Mouse (Mus musculus) CH12.LX (cell line): ENCODE measurements around the gene D630023F18Rik. TPM values are rescaled to one million over a fixed set of nuclear protein-coding genes. Genes with fewer than 3 reads are reported as not detected.

Source experiments
- DNase-seq: peaks from one replicate; pipeline ENCODE4 v3.0.0-alpha.2; 2013; ENCODE audit errors: extremely low read depth
- H3K27ac ChIP-seq: 2 replicates; pipeline ENCODE4 v1.5.1; 2012; ENCODE audit warnings: low read depth, mild to moderate bottlenecking, control low read depth, moderate library complexity; ENCODE audit not compliant: insufficient read depth
- H3K27me3 ChIP-seq: replicated peaks from 2 replicates; pipeline ENCODE3; 2012; ENCODE audit warnings: inconsistent platforms
- H3K36me3 ChIP-seq, 2 experiments: replicated peaks in 1 of 2; 2 replicates each; pipeline versions ENCODE3 to v1.6.1; 2012; ENCODE audit warnings: inconsistent platforms in 1 of 2, low read length in 1 of 2, mild to moderate bottlenecking in 1 of 2, mixed read lengths in 1 of 2, moderate library complexity in 1 of 2; ENCODE audit not compliant: control insufficient read depth in 1 of 2, insufficient read depth in 1 of 2
- H3K4me1 ChIP-seq, 2 experiments: 2 replicates each; pipeline ENCODE4 v1.6.1; 2012; ENCODE audit warnings: inconsistent platforms in 1 of 2, moderate library complexity in 1 of 2; ENCODE audit not compliant: insufficient read depth in 2 of 2, control insufficient read depth in 1 of 2
- H3K4me2 ChIP-seq: 2 replicates; pipeline ENCODE4 v1.6.1; 2012; ENCODE audit warnings: low read depth, mild to moderate bottlenecking, control low read depth; ENCODE audit not compliant: poor library complexity, insufficient read depth, severe bottlenecking
- H3K4me3 ChIP-seq, 3 experiments: fragments of 150-350 bp in 1 of 3; sonication (generic) in 1 of 3; replicated peaks in 1 of 3; 2 replicates each; pipeline versions ENCODE3 to v1.5.1; 2011 to 2012; ENCODE audit warnings: low read depth in 2 of 3, low read length in 2 of 3, mild to moderate bottlenecking in 2 of 3, moderate library complexity in 2 of 3, control low read depth in 1 of 3, improper control_type of control experiment in 1 of 3, inconsistent platforms in 1 of 3, mixed read lengths in 1 of 3; ENCODE audit not compliant: poor library complexity in 1 of 3
- H3K79me2 ChIP-seq: replicated peaks from 2 replicates; pipeline ENCODE4 v1.6.1; 2012; ENCODE audit warnings: mild to moderate bottlenecking, moderate library complexity; ENCODE audit not compliant: control insufficient read depth, poor library complexity, insufficient read depth, severe bottlenecking; ENCODE audit errors: extremely low read depth
- H3K9ac ChIP-seq: 2 replicates; pipeline ENCODE4 v1.6.1; 2012; ENCODE audit warnings: low read depth, mild to moderate bottlenecking, control low read depth, moderate library complexity; ENCODE audit not compliant: insufficient read depth
- H3K9me3 ChIP-seq: replicated peaks from 2 replicates; pipeline ENCODE3; 2012; ENCODE audit warnings: low read length, inconsistent platforms, mixed read lengths
- CHD2 ChIP-seq: IDR thresholded peaks from 2 replicates; pipeline ENCODE4 v1.6.1; 2011; ENCODE audit warnings: low read length, improper control_type of control experiment
- CTCF ChIP-seq, 2 experiments: IDR thresholded peaks in 1 of 2; conservative IDR thresholded peaks in 1 of 2; 2 replicates each; pipeline ENCODE4 v1.5.1; 2011 to 2012; ENCODE audit warnings: low read depth in 2 of 2, low read length in 2 of 2, improper control_type of control experiment in 1 of 2, inconsistent platforms in 1 of 2, mild to moderate bottlenecking in 1 of 2, moderate library complexity in 1 of 2
- JUND ChIP-seq: conservative IDR thresholded peaks from 2 replicates; pipeline ENCODE4 v1.6.1; 2011; ENCODE audit warnings: low read depth, low read length, improper control_type of control experiment
- MAFK ChIP-seq: IDR thresholded peaks from 2 replicates; pipeline ENCODE4 v1.6.1; 2011; ENCODE audit warnings: low read length, improper control_type of control experiment; ENCODE audit not compliant: insufficient replicate concordance
- MAZ ChIP-seq: IDR thresholded peaks from 2 replicates; pipeline ENCODE4 v1.6.1; 2012; ENCODE audit warnings: low read depth, mild to moderate bottlenecking, inconsistent platforms, low read length, improper control_type of control experiment, moderate library complexity
- MXI1 ChIP-seq: IDR thresholded peaks from 2 replicates; pipeline ENCODE4 v1.6.1; 2011; ENCODE audit warnings: mild to moderate bottlenecking, low read depth, low read length, improper control_type of control experiment
- NELFE ChIP-seq: IDR thresholded peaks from 2 replicates; pipeline ENCODE4 v1.6.1; 2011; ENCODE audit warnings: low read depth, low read length, improper control_type of control experiment
- NRF1 ChIP-seq: IDR thresholded peaks from 2 replicates; pipeline ENCODE4 v1.6.1; 2014; ENCODE audit warnings: low read depth, mild to moderate bottlenecking, inconsistent platforms, low read length, improper control_type of control experiment, moderate library complexity
- PAX5 ChIP-seq: IDR thresholded peaks from 2 replicates; pipeline ENCODE4 v1.6.1; 2012; ENCODE audit warnings: low read length, inconsistent platforms, mixed read lengths
- POLR2A ChIP-seq: IDR thresholded peaks from 2 replicates; pipeline ENCODE4 v1.6.1; 2011; ENCODE audit warnings: low read depth, mild to moderate bottlenecking, improper control_type of control experiment, low read length
- POLR2AphosphoS2 ChIP-seq: IDR thresholded peaks from 2 replicates; pipeline ENCODE4 v1.6.1; 2011; ENCODE audit warnings: low read depth, low read length, improper control_type of control experiment
- RAD21 ChIP-seq: IDR thresholded peaks from 2 replicates; pipeline ENCODE4 v1.6.1; 2011; ENCODE audit warnings: low read depth, mild to moderate bottlenecking, low read length, improper control_type of control experiment, moderate library complexity
- SIN3A ChIP-seq: IDR thresholded peaks from 2 replicates; pipeline ENCODE4 v1.6.1; 2012; ENCODE audit warnings: low read length, improper control_type of control experiment, inconsistent platforms
- TCF12 ChIP-seq: IDR thresholded peaks from 2 replicates; pipeline ENCODE4 v1.6.1; 2014; ENCODE audit warnings: low read depth, mild to moderate bottlenecking, inconsistent platforms, low read length, improper control_type of control experiment
- UBTF ChIP-seq: IDR thresholded peaks from 2 replicates; pipeline ENCODE4 v1.6.1; 2012; ENCODE audit warnings: low read depth, mild to moderate bottlenecking, inconsistent platforms, low read length, improper control_type of control experiment, moderate library complexity
- USF1 ChIP-seq: IDR thresholded peaks from 2 replicates; pipeline ENCODE4 v1.6.1; 2014; ENCODE audit warnings: low read depth, mild to moderate bottlenecking, inconsistent platforms, low read length, improper control_type of control experiment
- USF2 ChIP-seq: conservative IDR thresholded peaks from 2 replicates; pipeline ENCODE4 v1.6.1; 2011; ENCODE audit warnings: low read depth, low read length, improper control_type of control experiment
- ZMIZ1 ChIP-seq: IDR thresholded peaks from 2 replicates; pipeline ENCODE4 v1.6.1; 2012; ENCODE audit warnings: low read depth, mild to moderate bottlenecking, inconsistent platforms, low read length, improper control_type of control experiment
- dilution Hi-C: fragments of 300-500 bp; cut with MboI; formaldehyde crosslinking; loops from 2 replicates; pipeline ENCODE4 v1.14.3; 2020; ENCODE audit warnings: low sequenced_read_pairs; ENCODE audit not compliant: extremely low pct_unique_long_range_greater_than_20kb, extremely low pct_ligation_motif_present
- in situ Hi-C: fragments of 300-500 bp; cut with MboI; formaldehyde crosslinking; loops from 3 replicates; pipeline ENCODE4 v1.14.3; 2019; ENCODE audit warnings: low sequenced_read_pairs, low pct_ligation_motif_present, low pct_unique_long_range_greater_than_20kb, mixed read lengths
- polyA plus RNA-seq: library from polyadenylated mRNA; unstranded; fragments of >175 nt; gene quantifications from 2 replicates; pipeline ENCODE4 v1.2.1, GENCODE M21; 2012; ENCODE audit warnings: low read depth; ENCODE audit not compliant: insufficient read length
- total RNA-seq, 2 experiments: library from RNA; depleted of rRNA; stranded (reverse); fragments of 300-350 nt in 1 of 2; fragments of >200 nt in 1 of 2; gene quantifications; 2 replicates each; pipeline ENCODE4 v1.2.3; 2012 to 2014

Gene D630023F18Rik
- total and polyA plus RNA-seq, 3 experiments, result 0.13 to 0.17 TPM; not detected in 1

GRCm38 (mm10) chr1:65063352-65063751, 59.7 kb downstream of the D630023F18Rik start, which contains the start of gene Crygd:
Gene Crygd, minus strand, starts transcription at chr1:65063452.
- no peak within 1 kb of the TSS for H3K4me2 ChIP-seq
- no peak for TF ChIP-seq MAFK
- no peak for TF ChIP-seq NRF1
- TF ChIP-seq SIN3A, result no peak
- no peak for TF ChIP-seq ZMIZ1
- TF ChIP-seq USF1, result no peak
- TF ChIP-seq POLR2AphosphoS2, result no peak
- no peak for TF ChIP-seq CTCF (conservative IDR thresholded peaks at IDR 0.05 in 1 of 2, IDR thresholded peaks at IDR 0.05 in 1 of 2; ENCODE audit: low read depth in 2 of 2, low read length in 2 of 2)
- TF ChIP-seq USF2, result no peak
- no peak for TF ChIP-seq CHD2
- TF ChIP-seq MAZ, result no peak
- no peak for TF ChIP-seq PAX5
- no peak for TF ChIP-seq RAD21
- no peak for TF ChIP-seq NELFE
- no peak for TF ChIP-seq UBTF
- TF ChIP-seq JUND, result no peak
- TF ChIP-seq MXI1, result no peak
- TF ChIP-seq TCF12, result no peak
- no peak for TF ChIP-seq POLR2A
- H3K79me2 ChIP-seq, result no peaks in the 10 kb centered on the region
- no peaks in the 10 kb centered on the region for H3K27me3 ChIP-seq
- H3K36me3 ChIP-seq, result no peaks in the 10 kb centered on the region
- no peak within 1 kb of the TSS for H3K27ac ChIP-seq
- no peak for DNase-seq
- H3K9ac ChIP-seq, result no peak within 1 kb of the TSS
- H3K4me3 ChIP-seq, result no peak within 1 kb of the TSS
- in situ Hi-C loops (no loop called here), dilution Hi-C loops (no loop called here)
- H3K4me1 ChIP-seq, result peaks cover 0 to 20% of the 10 kb centered on the region in 2 experiments; a peak in 3 of 4 replicates
- peaks cover 2% of the 10 kb centered on the region for H3K9me3 ChIP-seq

Other genes starting within 250 kb of the D630023F18Rik start
- 14.1 and 14.6 TPM in 2 replicates for gene Plekhm3, start 166.4 kb downstream of the D630023F18Rik start, total RNA-seq (2012; rRNA removed)
- gene Plekhm3, start 166.4 kb downstream of the D630023F18Rik start, total RNA-seq (2014; rRNA removed), result 9.5 and 9.9 TPM in 2 replicates
- gene Plekhm3, start 166.4 kb downstream of the D630023F18Rik start, polyA plus RNA-seq, result 11.3 and 13.0 TPM in 2 replicates
- not detected in 2 replicates for gene Akr1cl, start 90.5 kb downstream of the D630023F18Rik start, total RNA-seq (2012; rRNA removed)
- not detected in 2 replicates for gene Akr1cl, start 90.5 kb downstream of the D630023F18Rik start, total RNA-seq (2014; rRNA removed)
- gene Akr1cl, start 90.5 kb downstream of the D630023F18Rik start, polyA plus RNA-seq, result not detected in 2 replicates
- not detected in 2 replicates for gene Cryge, start 72.1 kb downstream of the D630023F18Rik start, total RNA-seq (2012; rRNA removed)
- not detected in 2 replicates for gene Cryge, start 72.1 kb downstream of the D630023F18Rik start, total RNA-seq (2014; rRNA removed)
- not detected in 2 replicates for gene Cryge, start 72.1 kb downstream of the D630023F18Rik start, polyA plus RNA-seq
- gene Crygd, start 59.8 kb downstream of the D630023F18Rik start, total RNA-seq (2012; rRNA removed), result not detected in 2 replicates
- not detected in 2 replicates for gene Crygd, start 59.8 kb downstream of the D630023F18Rik start, total RNA-seq (2014; rRNA removed)
- not detected in 2 replicates for gene Crygd, start 59.8 kb downstream of the D630023F18Rik start, polyA plus RNA-seq
- gene Crygc, start 49.5 kb downstream of the D630023F18Rik start, total RNA-seq (2012; rRNA removed), result not detected in 2 replicates
- not detected in 2 replicates for gene Crygc, start 49.5 kb downstream of the D630023F18Rik start, total RNA-seq (2014; rRNA removed)
- gene Crygc, start 49.5 kb downstream of the D630023F18Rik start, polyA plus RNA-seq, result not detected in 2 replicates
- gene Crygb, start 40.9 kb downstream of the D630023F18Rik start, total RNA-seq (2012; rRNA removed), result not detected in 2 replicates
- not detected in 2 replicates for gene Crygb, start 40.9 kb downstream of the D630023F18Rik start, total RNA-seq (2014; rRNA removed)
- gene Crygb, start 40.9 kb downstream of the D630023F18Rik start, polyA plus RNA-seq, result not detected in 2 replicates
- not detected in 2 replicates for gene Cryga, start 19.8 kb downstream of the D630023F18Rik start, total RNA-seq (2012; rRNA removed)
- not detected in 2 replicates for gene Cryga, start 19.8 kb downstream of the D630023F18Rik start, total RNA-seq (2014; rRNA removed)
- gene Cryga, start 19.8 kb downstream of the D630023F18Rik start, polyA plus RNA-seq, result not detected in 2 replicates
- gene Gm28845, start 3.7 kb downstream of the D630023F18Rik start, total RNA-seq (2012; rRNA removed), result not detected in 2 replicates
- gene Gm28845, start 3.7 kb downstream of the D630023F18Rik start, total RNA-seq (2014; rRNA removed), result not detected in 2 replicates
- gene Gm28845, start 3.7 kb downstream of the D630023F18Rik start, polyA plus RNA-seq, result not detected in 2 replicates
- gene Idh1, start 63.3 kb upstream of the D630023F18Rik start, total RNA-seq (2012; rRNA removed), result 8.1 and 9.3 TPM in 2 replicates
- gene Idh1, start 63.3 kb upstream of the D630023F18Rik start, total RNA-seq (2014; rRNA removed), result 20.6 and 23.4 TPM in 2 replicates
- gene Idh1, start 63.3 kb upstream of the D630023F18Rik start, polyA plus RNA-seq, result 11.1 and 11.2 TPM in 2 replicates
- gene Pikfyve, start 63.5 kb upstream of the D630023F18Rik start, total RNA-seq (2012; rRNA removed), result 14.5 and 14.8 TPM in 2 replicates
- gene Pikfyve, start 63.5 kb upstream of the D630023F18Rik start, total RNA-seq (2014; rRNA removed), result 25.5 and 26.7 TPM in 2 replicates
- gene Pikfyve, start 63.5 kb upstream of the D630023F18Rik start, polyA plus RNA-seq, result 12.6 and 14.5 TPM in 2 replicates
- gene Pth2r, start 158.8 kb upstream of the D630023F18Rik start, total RNA-seq (2012; rRNA removed), result not detected in 2 replicates
- not detected in 2 replicates for gene Pth2r, start 158.8 kb upstream of the D630023F18Rik start, total RNA-seq (2014; rRNA removed)
- not detected in 2 replicates for gene Pth2r, start 158.8 kb upstream of the D630023F18Rik start, polyA plus RNA-seq